Mouse (Mus musculus) cortical plate, adult 2 months (tissue): ENCODE measurements at regions not wholly inside any gene's neighbourhood (a gene's known extent, or its start where the extent isn't known, plus 50 kb on each side); places are given as distances from the start of the nearest gene placed in this dataset.

Source experiments
- CTCF ChIP-seq: fragments of 200-500 bp; IDR thresholded peaks from 2 replicates; pipeline ENCODE4 v1.5.1; 2011; ENCODE audit warnings: mild to moderate bottlenecking, control low read depth, low read length; ENCODE audit not compliant: insufficient read depth; ENCODE audit errors: extremely low read depth
- POLR2A ChIP-seq: fragments of 200-500 bp; IDR thresholded peaks from 2 replicates; pipeline ENCODE4 v1.6.1; 2011; ENCODE audit warnings: mild to moderate bottlenecking, low read length, control low read depth; ENCODE audit not compliant: insufficient read depth; ENCODE audit errors: extremely low read depth

- TF ChIP-seq POLR2A: no peak
- TF ChIP-seq CTCF: no peak
Measured at GRCm38 (mm10) chr7:58400594-58400993, 255.4 kb upstream of the Atp10a start.
